Mouse (Mus musculus): ENCODE results near the gene Gimap5. TPM values are rescaled to one million over a fixed set of nuclear protein-coding genes. Genes with fewer than 3 reads are reported as not detected.

The Gimap5 gene
- polyA plus RNA-seq, 1 experiment from 2014 or later, result 1.8 TPM

GRCm38 (mm10) chr6:48785189-48785588 is 39.2 kb downstream of the Gimap5 start:
- WGBS, result 70% methylated on average over 1 of the region's 1 CpGs
- Histone ChIP-seq H3K27ac (no peak overlapping the region), H3K9ac (no peak overlapping the region)

GRCm38 (mm10) chr6:48785601-48786000 is 39.6 kb downstream of the Gimap5 start:
- H3K36me3 ChIP-seq, result no peaks in the 10 kb centered on the region
- H3K4me2 ChIP-seq (replicated peaks), result no peak overlapping the region
- no peaks in the 10 kb centered on the region for H3K9me3 ChIP-seq
- ATAC-seq (ENCODE audit: insufficient number of reproducible peaks, insufficient read depth, low FRiP score, low TSS enrichment), result no peak
- no peak overlapping the region for H3K9ac ChIP-seq
- no peaks in the 10 kb centered on the region for H3K27me3 ChIP-seq
- no peak overlapping the region for H3K27ac ChIP-seq
- H3K4me1 ChIP-seq, result no peaks in the 10 kb centered on the region
- H3K4me3 ChIP-seq, result no peak overlapping the region
- 82% methylated on average over 2 of the region's 2 CpGs for WGBS

More at GRCm38 (mm10) chr6:48785189-48785588, 39.2 kb downstream of the Gimap5 start:
- no peaks in the 10 kb centered on the region for H3K9me3 ChIP-seq
- no peak overlapping the region for H3K4me2 ChIP-seq (replicated peaks)
- no peaks in the 10 kb centered on the region for H3K27me3 ChIP-seq
- no peak for ATAC-seq (ENCODE audit: insufficient number of reproducible peaks, insufficient read depth, low FRiP score, low TSS enrichment)
- no peaks in the 10 kb centered on the region for H3K4me1 ChIP-seq
- no peak overlapping the region for H3K4me3 ChIP-seq
- no peaks in the 10 kb centered on the region for H3K36me3 ChIP-seq

- WGBS, result 72% methylated on average over 2 of the region's 2 CpGs
- no peak for ATAC-seq (ENCODE audit: insufficient number of reproducible peaks, insufficient read depth, low FRiP score, low TSS enrichment)
- H3K36me3 ChIP-seq, result no peaks in the 10 kb centered on the region
- H3K27me3 ChIP-seq, result no peaks in the 10 kb centered on the region
- H3K9ac ChIP-seq, result no peak overlapping the region
- no peak overlapping the region for H3K4me2 ChIP-seq (replicated peaks)
- no peaks in the 10 kb centered on the region for H3K9me3 ChIP-seq
- H3K27ac ChIP-seq, result no peak overlapping the region
- H3K4me3 ChIP-seq, result no peak overlapping the region
- H3K4me1 ChIP-seq, result no peaks in the 10 kb centered on the region
Observed at GRCm38 (mm10) chr6:48787867-48788266, 41.9 kb downstream of the Gimap5 start.

GRCm38 (mm10) chr6:48801897-48802296 is 55.9 kb downstream of the Gimap5 start:
- H3K27ac ChIP-seq, result no peak overlapping the region
- WGBS, result 85% methylated on average over 1 of the region's 1 CpGs
- no peak overlapping the region for H3K4me3 ChIP-seq
- H3K9me3 ChIP-seq, result no peaks in the 10 kb centered on the region; the same call in 1 of the 2 replicates
- no peak for ATAC-seq (ENCODE audit: insufficient number of reproducible peaks, insufficient read depth, low FRiP score, low TSS enrichment)
- H3K36me3 ChIP-seq, result no peaks in the 10 kb centered on the region
- no peak overlapping the region for H3K9ac ChIP-seq
- no peaks in the 10 kb centered on the region for H3K4me1 ChIP-seq
- no peaks in the 10 kb centered on the region for H3K27me3 ChIP-seq
- no peak overlapping the region for H3K4me2 ChIP-seq (replicated peaks)

GRCm38 (mm10) chr6:48803406-48804051 is 57.5 kb downstream of the Gimap5 start:
- ATAC-seq (ENCODE audit: insufficient number of reproducible peaks, insufficient read depth, low FRiP score, low TSS enrichment), result no peak
- no peaks in the 10 kb centered on the region for H3K27me3 ChIP-seq
- H3K36me3 ChIP-seq, result no peaks in the 10 kb centered on the region
- no peaks in the 10 kb centered on the region for H3K4me1 ChIP-seq
- no peak overlapping the region for H3K9ac ChIP-seq
- no peak overlapping the region for H3K4me2 ChIP-seq (replicated peaks)
- H3K4me3 ChIP-seq, result no peak overlapping the region
- no peaks in the 10 kb centered on the region; the same call in 1 of the 2 replicates for H3K9me3 ChIP-seq
- no peak overlapping the region for H3K27ac ChIP-seq

Other genes starting within 250 kb of the Gimap5 start
- 21.3 and 21.5 TPM in 2 replicates for gene Atp6v0e2, start 208.6 kb upstream of the Gimap5 start, polyA plus RNA-seq (2016; fragmentation: Nextera tagmentation; extraction: Ambion mirVana)
- 8.1 and 13.5 TPM in 2 replicates for gene Lrrc61, start 191.4 kb upstream of the Gimap5 start, polyA plus RNA-seq (2016; fragmentation: Nextera tagmentation; extraction: Ambion mirVana)
- 6.9 TPM in 2 replicates for gene Rarres2, start 173.4 kb upstream of the Gimap5 start, polyA plus RNA-seq (2016; fragmentation: Nextera tagmentation; extraction: Ambion mirVana)
- gene Gm45021, start 156.6 kb upstream of the Gimap5 start, polyA plus RNA-seq (2016; fragmentation: Nextera tagmentation; extraction: Ambion mirVana), result not detected in 2 replicates
- gene Repin1, start 152.3 kb upstream of the Gimap5 start, polyA plus RNA-seq (2016; fragmentation: Nextera tagmentation; extraction: Ambion mirVana), result 35.0 and 35.2 TPM in 2 replicates
- not detected in 2 replicates for gene Gm44965, start 152.3 kb upstream of the Gimap5 start, polyA plus RNA-seq (2016; fragmentation: Nextera tagmentation; extraction: Ambion mirVana)
- gene Zfp775, start 144.1 kb upstream of the Gimap5 start, polyA plus RNA-seq (2016; fragmentation: Nextera tagmentation; extraction: Ambion mirVana), result 10.6 and 11.0 TPM in 2 replicates
- gene AI854703, start 119.4 kb upstream of the Gimap5 start, polyA plus RNA-seq (2016; fragmentation: Nextera tagmentation; extraction: Ambion mirVana), result 1.5 and 2.0 TPM in 2 replicates
- gene Gimap8, start 99.0 kb upstream of the Gimap5 start, polyA plus RNA-seq (2016; fragmentation: Nextera tagmentation; extraction: Ambion mirVana), result 0.36 and 0.74 TPM in 2 replicates
- 11.6 and 13.7 TPM in 2 replicates for gene Gimap9, start 70.1 kb upstream of the Gimap5 start, polyA plus RNA-seq (2016; fragmentation: Nextera tagmentation; extraction: Ambion mirVana)
- 7.0 and 9.0 TPM in 2 replicates for gene Gimap4, start 61.6 kb upstream of the Gimap5 start, polyA plus RNA-seq (2016; fragmentation: Nextera tagmentation; extraction: Ambion mirVana)
- gene Gimap6, start 38.0 kb upstream of the Gimap5 start, polyA plus RNA-seq (2016; fragmentation: Nextera tagmentation; extraction: Ambion mirVana), result 15.3 and 16.3 TPM in 2 replicates
- not detected in 2 replicates for gene Gm28053, start 27.6 kb upstream of the Gimap5 start, polyA plus RNA-seq (2016; fragmentation: Nextera tagmentation; extraction: Ambion mirVana)
- gene Gimap7, start 27.6 kb upstream of the Gimap5 start, polyA plus RNA-seq (2016; fragmentation: Nextera tagmentation; extraction: Ambion mirVana), result not detected in 2 replicates
- 7.5 and 7.6 TPM in 2 replicates for gene Gimap1, start 7.1 kb upstream of the Gimap5 start, polyA plus RNA-seq (2016; fragmentation: Nextera tagmentation; extraction: Ambion mirVana)
- gene Gimap3, start 24.7 kb downstream of the Gimap5 start, polyA plus RNA-seq (2016; fragmentation: Nextera tagmentation; extraction: Ambion mirVana), result not detected in 2 replicates
- 44.0 and 45.1 TPM in 2 replicates for gene Tmem176a, start 94.7 kb downstream of the Gimap5 start, polyA plus RNA-seq (2016; fragmentation: Nextera tagmentation; extraction: Ambion mirVana)
- 158 and 161 TPM in 2 replicates for gene Tmem176b, start 95.3 kb downstream of the Gimap5 start, polyA plus RNA-seq (2016; fragmentation: Nextera tagmentation; extraction: Ambion mirVana)
- gene Aoc1, start 126.7 kb downstream of the Gimap5 start, polyA plus RNA-seq (2016; fragmentation: Nextera tagmentation; extraction: Ambion mirVana), result not detected in 2 replicates
- gene 1600015I10Rik, start 183.7 kb downstream of the Gimap5 start, polyA plus RNA-seq (2016; fragmentation: Nextera tagmentation; extraction: Ambion mirVana), result not detected in 2 replicates
- not detected in 2 replicates for gene Doxl2, start 228.8 kb downstream of the Gimap5 start, polyA plus RNA-seq (2016; fragmentation: Nextera tagmentation; extraction: Ambion mirVana)
- not detected in 2 replicates for gene Svs1, start 240.7 kb downstream of the Gimap5 start, polyA plus RNA-seq (2016; fragmentation: Nextera tagmentation; extraction: Ambion mirVana)

Measured in embryonic facial prominence, embryonic 12.5 days (tissue).